Mouse (Mus musculus) mammary gland, adult 2 months (tissue): Measurements from ENCODE around the gene Hcn3. TPM values are rescaled to one million over a fixed set of nuclear protein-coding genes. Genes with fewer than 3 reads are reported as not detected.

Experiments used
- polyA plus RNA-seq: library from polyadenylated mRNA; depleted of rRNA; stranded (reverse); fragments of >200 nt; gene quantifications from 2 replicates; pipeline ENCODE4 v1.2.3, GENCODE M21; 2012; ENCODE audit warnings: low replicate concordance; rRNA removed

The Hcn3 gene
- polyA plus RNA-seq = 1.7 and 5.4 TPM in 2 replicates

GRCm38 (mm10) chr3:89159616-89160344 is at the start of gene Hcn3:
Hcn3 (minus strand) TSS chr3:89160196.

GRCm38 (mm10) chr3:89202253-89203141 is 42.5 kb upstream of the Hcn3 start, which contains the start of gene Gba:
Gba (plus strand) TSS chr3:89202928.

DNA sequence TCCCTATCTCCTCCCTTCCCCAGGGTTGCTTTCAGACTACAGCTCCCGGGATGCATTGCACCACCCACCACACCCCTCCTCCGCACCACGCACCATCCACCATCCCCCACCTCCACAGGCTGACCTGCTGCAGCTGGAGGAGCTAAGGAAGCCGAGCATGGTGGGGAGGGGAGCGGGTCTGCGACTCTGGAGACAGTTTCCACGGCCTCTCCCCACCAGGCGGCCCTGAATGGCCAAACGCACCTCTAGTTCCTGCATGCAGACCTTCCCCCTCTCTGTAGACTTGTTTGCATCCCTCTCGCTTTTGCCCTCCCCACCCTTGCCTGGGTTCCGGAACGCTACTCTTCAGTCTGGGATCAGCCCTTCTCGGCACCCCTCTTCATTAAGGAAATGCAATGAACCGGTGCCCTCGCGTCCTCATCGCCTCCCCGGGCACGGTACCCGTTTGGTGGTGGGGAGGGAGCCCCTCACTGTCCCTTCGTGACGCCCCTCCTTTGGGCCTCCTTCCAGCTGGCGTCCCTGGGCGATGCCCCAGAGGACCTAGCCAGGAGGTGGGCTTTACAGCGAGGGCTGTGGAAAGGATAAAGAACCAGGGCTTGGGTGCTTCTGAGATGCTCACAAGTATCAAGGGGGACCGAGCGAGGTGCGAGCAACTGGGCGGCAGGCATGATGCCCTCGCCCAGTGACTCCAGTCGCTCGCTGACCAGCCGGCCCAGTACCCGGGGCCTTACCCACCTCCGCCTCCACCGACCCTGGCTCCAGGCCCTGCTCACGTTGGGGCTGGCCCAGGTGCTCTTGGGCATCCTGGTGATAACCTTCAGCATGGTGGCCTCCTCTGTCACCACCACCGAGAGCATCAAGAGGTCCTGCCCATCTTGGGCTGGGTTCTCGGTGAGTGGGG is 23.3 kb upstream of the Hcn3 start, which contains the start of gene Fam189b:
TSS of gene Fam189b (plus strand) at position 86 of the 901 bp plus-strand sequence.

DNA sequence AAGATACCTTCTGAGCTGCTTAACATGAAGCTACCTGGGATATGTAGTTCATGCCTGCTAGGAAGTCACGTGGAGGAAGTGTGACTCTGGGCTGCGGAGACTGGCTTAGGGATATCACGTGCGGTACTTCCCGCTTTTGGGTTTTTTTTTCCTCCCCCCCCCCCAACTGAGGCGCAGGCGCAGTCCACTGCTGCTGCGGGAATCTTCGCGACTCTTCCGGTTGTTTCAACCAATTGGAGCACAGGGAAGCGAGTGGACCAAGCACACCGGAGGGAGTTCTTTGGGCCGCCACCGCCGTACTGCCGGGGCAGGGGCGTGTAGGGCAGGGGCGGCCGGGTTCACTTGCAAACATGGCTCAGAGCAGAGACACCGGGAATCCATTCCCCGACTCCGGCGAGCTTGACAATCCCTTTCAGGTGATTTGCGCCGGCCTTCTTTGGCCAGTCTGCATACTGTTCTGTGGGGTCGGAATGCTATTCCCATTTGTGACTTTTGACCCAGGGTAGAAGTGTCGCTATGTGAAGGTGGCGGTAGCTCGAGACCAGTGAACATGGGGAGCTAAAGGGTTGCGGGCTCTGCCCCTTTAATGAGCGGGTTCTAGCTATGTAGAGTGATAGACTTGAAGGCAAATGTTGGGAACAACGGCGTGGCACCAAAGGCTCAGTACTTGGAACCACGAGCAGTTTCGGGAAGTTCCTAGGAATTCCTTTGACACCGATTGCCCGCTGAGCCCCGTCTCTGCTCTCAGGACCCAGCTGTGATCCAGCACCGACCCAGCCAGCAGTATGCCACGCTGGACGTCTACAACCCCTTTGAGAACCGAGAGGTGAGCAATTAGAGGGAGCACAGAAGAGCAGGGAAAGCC is 17.5 kb upstream of the Hcn3 start, which contains the start of gene Scamp3:
TSS of gene Scamp3 (plus strand) at position 232 of the 865 bp plus-strand sequence.

DNA sequence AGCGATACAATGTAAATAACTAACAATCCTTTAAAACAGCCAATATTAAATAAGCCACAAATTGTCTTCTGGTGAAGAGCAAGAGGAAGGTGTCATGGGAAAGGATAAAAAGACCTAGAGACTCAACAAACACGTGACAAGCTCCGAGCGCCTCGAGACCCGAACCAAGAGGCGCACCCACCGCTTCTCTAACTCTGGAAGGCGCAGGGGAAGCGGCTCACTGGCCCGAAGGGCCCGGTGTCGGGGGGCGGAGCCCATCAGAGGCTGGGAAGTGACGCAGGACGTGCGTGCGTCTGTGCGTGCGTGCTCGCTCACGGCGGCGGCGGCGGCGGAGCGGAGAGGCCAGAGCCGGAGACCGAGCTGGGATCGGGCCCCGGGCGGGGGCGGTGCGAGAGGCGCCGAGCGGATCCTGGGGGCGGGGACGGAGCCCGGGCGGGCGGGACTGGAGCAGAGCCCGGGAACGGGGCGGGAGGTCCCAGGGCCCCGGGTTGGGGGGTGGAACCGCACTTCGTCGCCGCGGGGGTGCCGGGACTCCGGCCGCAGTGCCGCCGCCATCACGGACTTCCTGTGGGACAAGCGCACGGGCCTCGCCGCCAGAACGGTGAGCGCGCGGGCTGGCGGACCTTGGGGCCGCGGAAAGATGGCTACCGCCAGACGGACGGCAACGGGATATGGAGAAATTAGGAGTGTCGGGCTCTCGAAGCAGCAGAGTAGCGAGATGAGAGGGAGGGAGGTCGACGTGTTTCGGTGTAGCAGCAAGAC is 4.7 kb upstream of the Hcn3 start, which contains the start of gene Clk2:
TSS of gene Clk2 (plus strand) at position 290 of the 762 bp plus-strand sequence.

DNA sequence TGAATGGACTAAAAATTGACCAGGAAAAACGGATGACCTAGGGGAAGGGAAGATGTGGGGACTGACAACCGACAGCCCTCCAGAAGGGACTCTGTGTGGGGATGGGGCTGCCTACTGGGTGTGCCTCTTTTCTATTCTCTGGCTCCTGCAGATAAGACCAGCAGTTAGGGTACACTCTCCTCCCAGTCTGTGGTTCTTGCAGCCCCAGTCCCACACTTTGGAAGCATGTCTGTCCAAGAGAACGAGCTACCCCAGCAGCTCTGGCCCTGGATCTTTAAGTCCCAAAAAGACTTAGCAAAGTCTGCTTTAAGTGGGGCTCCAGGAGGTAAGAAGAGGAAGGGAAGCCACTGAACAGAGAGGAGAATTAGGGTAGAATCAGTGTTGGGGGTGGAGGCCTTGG is 24.0 kb downstream of the Hcn3 start, which contains the start of gene Pklr:
TSS of gene Pklr (plus strand) at position 185 of the 400 bp plus-strand sequence.

DNA sequence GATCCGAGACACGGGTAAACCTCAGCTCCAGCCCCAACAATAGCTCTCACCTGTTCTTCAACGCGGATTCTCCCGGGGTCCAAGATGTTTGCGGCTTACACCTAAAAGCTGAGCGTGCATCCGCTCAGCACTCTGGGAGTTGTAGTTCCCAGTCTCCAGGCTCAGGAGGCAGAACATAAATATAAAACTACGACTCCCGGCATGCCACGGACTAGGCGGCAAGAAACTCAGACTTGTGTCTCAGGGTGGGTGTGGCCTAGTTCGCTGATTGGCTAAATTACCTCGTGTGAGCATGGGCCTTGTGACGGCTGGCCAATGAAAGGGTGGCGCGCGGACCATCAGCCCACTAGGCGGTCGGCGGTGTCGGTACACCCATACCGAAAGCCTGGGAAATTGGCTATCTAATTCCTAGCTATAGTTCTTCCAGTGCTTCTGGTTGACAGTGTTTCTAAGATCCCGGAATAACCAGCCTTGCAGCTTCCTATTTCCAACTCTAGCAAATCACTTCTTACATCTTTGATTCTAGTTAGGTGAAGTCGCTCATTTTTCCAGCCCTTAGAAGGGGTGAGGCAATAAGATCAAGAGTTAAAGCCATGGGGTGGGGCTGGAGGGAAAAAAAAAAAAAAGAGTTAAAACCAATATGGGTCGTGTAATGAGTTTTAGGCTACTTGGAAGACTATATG is 58.0 kb downstream of the Hcn3 start, which contains the start of gene Fdps:
TSS of gene Fdps (minus strand) at position 148 of the 683 bp plus-strand sequence.

GRCm38 (mm10) chr3:89100811-89101210 is 59.2 kb downstream of the Hcn3 start, which contains the start of gene Gm43738:
Gm43738 (minus strand) TSS chr3:89101099.

Other genes with a start within 250 kb of the Hcn3 start
- 27.4 and 32.6 TPM in 2 replicates for gene Msto1, start 246.2 kb downstream of the Hcn3 start, polyA plus RNA-seq
- 6.8 and 11.5 TPM in 2 replicates for gene Ash1l, start 209.6 kb downstream of the Hcn3 start, polyA plus RNA-seq
- 34.1 and 46.4 TPM in 2 replicates for gene Dap3, start 209.0 kb downstream of the Hcn3 start, polyA plus RNA-seq
- gene Rusc1, start 66.9 kb downstream of the Hcn3 start, polyA plus RNA-seq = 43.9 and 51.7 TPM in 2 replicates
- not detected in 2 replicates for gene Gm43738, start 59.1 kb downstream of the Hcn3 start, polyA plus RNA-seq
- 69.2 and 93.9 TPM in 2 replicates for gene Fdps, start 58.2 kb downstream of the Hcn3 start, polyA plus RNA-seq
- gene Pklr, start 24.1 kb downstream of the Hcn3 start, polyA plus RNA-seq = 1.2 TPM in 1 of 2 replicates, not detected in the other
- gene Clk2, start 4.6 kb upstream of the Hcn3 start, polyA plus RNA-seq = 52.1 and 77.2 TPM in 2 replicates
- gene Scamp3, start 17.3 kb upstream of the Hcn3 start, polyA plus RNA-seq = 149 and 198 TPM in 2 replicates
- 60.1 and 120 TPM in 2 replicates for gene Fam189b, start 22.9 kb upstream of the Hcn3 start, polyA plus RNA-seq
- gene Gba, start 42.7 kb upstream of the Hcn3 start, polyA plus RNA-seq = 64.0 and 119 TPM in 2 replicates
- gene Thbs3, start 55.0 kb upstream of the Hcn3 start, polyA plus RNA-seq = 50.0 and 62.6 TPM in 2 replicates
- 162 and 208 TPM in 2 replicates for gene Mtx1, start 66.9 kb upstream of the Hcn3 start, polyA plus RNA-seq
- gene Muc1, start 68.9 kb upstream of the Hcn3 start, polyA plus RNA-seq = 12.4 and 14.5 TPM in 2 replicates
- 189 and 281 TPM in 2 replicates for gene Krtcap2, start 85.8 kb upstream of the Hcn3 start, polyA plus RNA-seq
- 10.8 and 22.3 TPM in 2 replicates for gene Trim46, start 86.1 kb upstream of the Hcn3 start, polyA plus RNA-seq
- 493 and 778 TPM in 2 replicates for gene Dpm3, start 99.2 kb upstream of the Hcn3 start, polyA plus RNA-seq
- 258 and 285 TPM in 2 replicates for gene Slc50a1, start 110.4 kb upstream of the Hcn3 start, polyA plus RNA-seq
- 35.6 and 37.1 TPM in 2 replicates for gene Efna1, start 120.9 kb upstream of the Hcn3 start, polyA plus RNA-seq
- gene Efna3, start 162.8 kb upstream of the Hcn3 start, polyA plus RNA-seq = 8.6 and 12.4 TPM in 2 replicates
- 6.3 and 14.3 TPM in 2 replicates for gene Efna4, start 177.8 kb upstream of the Hcn3 start, polyA plus RNA-seq
- 232 and 296 TPM in 2 replicates for gene Adam15, start 189.8 kb upstream of the Hcn3 start, polyA plus RNA-seq
- gene Dcst2, start 201.8 kb upstream of the Hcn3 start, polyA plus RNA-seq = 2.8 and 6.0 TPM in 2 replicates
- 1.5 and 1.9 TPM in 2 replicates for gene Dcst1, start 205.1 kb upstream of the Hcn3 start, polyA plus RNA-seq
- gene Zbtb7b, start 234.6 kb upstream of the Hcn3 start, polyA plus RNA-seq = 77.1 and 147 TPM in 2 replicates
- gene Lenep, start 242.6 kb upstream of the Hcn3 start, polyA plus RNA-seq = 2.2 TPM in 1 of 2 replicates, not detected in the other